Mouse (Mus musculus) forebrain, embryonic 13.5 days (tissue): ENCODE measurements around the gene Hoxb2. TPM values are rescaled to one million over a fixed set of nuclear protein-coding genes. Genes with fewer than 3 reads are reported as not detected.

Experiments used
- ATAC-seq: fragments of 200-750 bp; cut with Nextera tagmentation; 2 replicates; pipeline ENCODE4 v1.8.0; 2017
- H3K27ac ChIP-seq: fragments of 300-500 bp; sonication (generic); 2 replicates; pipeline ENCODE4 v1.5.1; 2015; ENCODE audit warnings: inconsistent platforms, mild to moderate bottlenecking, moderate library complexity
- H3K27me3 ChIP-seq: fragments of 300-500 bp; sonication (generic); 2 replicates; pipeline ENCODE4 v1.6.1; 2015; ENCODE audit warnings: mild to moderate bottlenecking, inconsistent platforms
- H3K36me3 ChIP-seq: fragments of 300-500 bp; sonication (generic); 2 replicates; pipeline ENCODE4 v1.6.1; 2015; ENCODE audit warnings: mild to moderate bottlenecking, inconsistent platforms; ENCODE audit not compliant: poor library complexity, severe bottlenecking
- H3K4me1 ChIP-seq: fragments of 300-500 bp; sonication (generic); 2 replicates; pipeline ENCODE4 v1.6.1; 2015; ENCODE audit warnings: inconsistent platforms
- H3K4me2 ChIP-seq: fragments of 300-500 bp; sonication (generic); 2 replicates; pipeline ENCODE4 v1.6.1; 2015; ENCODE audit warnings: inconsistent platforms, mild to moderate bottlenecking, moderate library complexity
- H3K4me3 ChIP-seq: fragments of 300-500 bp; sonication (generic); 2 replicates; pipeline ENCODE4 v1.5.1; 2015; ENCODE audit warnings: mild to moderate bottlenecking, inconsistent platforms
- H3K9ac ChIP-seq: fragments of 300-500 bp; sonication (generic); 2 replicates; pipeline ENCODE4 v1.6.1; 2015; ENCODE audit warnings: mild to moderate bottlenecking, inconsistent platforms
- H3K9me3 ChIP-seq: fragments of 300-500 bp; sonication (generic); replicated peaks from 2 replicates; pipeline ENCODE4 v1.6.1; 2016; ENCODE audit warnings: inconsistent platforms
- WGBS: fragments of 180-500 bp; shearing (Covaris S2); methylation state at CpG from one replicate; pipeline ENCODE4 v1.1.7; 2015; 5-methylcytosine and 5-hydroxymethylcytosine counted together
- polyA plus RNA-seq: library from polyadenylated mRNA; unstranded; fragments of >200 nt; fragmentation: Nextera tagmentation; extraction: Ambion mirVana; gene quantifications from 2 replicates; pipeline ENCODE4 v1.2.1, GENCODE M21; 2015

The Hoxb2 gene
- not detected in 2 replicates for polyA plus RNA-seq

- Histone ChIP-seq H3K4me2 (no peak within 1 kb of the TSS), H3K27ac (no peak within 1 kb of the TSS), H3K4me3 (no peak within 1 kb of the TSS), H3K27me3 (peaks cover 96% of the 10 kb centered on the region), H3K9ac (no peak within 1 kb of the TSS), H3K36me3 (no peaks in the 10 kb centered on the region), H3K9me3 (no peaks in the 10 kb centered on the region), H3K4me1 (peaks cover 14% of the 10 kb centered on the region)
- WGBS = 2% methylated on average over 2 of the region's 2 CpGs
- no peak for ATAC-seq
Observed at GRCm38 (mm10) chr11:96350341-96350624, at the start of gene Hoxb2. Gene Hoxb2 (plus strand): TSS chr11:96350525.

DNA sequence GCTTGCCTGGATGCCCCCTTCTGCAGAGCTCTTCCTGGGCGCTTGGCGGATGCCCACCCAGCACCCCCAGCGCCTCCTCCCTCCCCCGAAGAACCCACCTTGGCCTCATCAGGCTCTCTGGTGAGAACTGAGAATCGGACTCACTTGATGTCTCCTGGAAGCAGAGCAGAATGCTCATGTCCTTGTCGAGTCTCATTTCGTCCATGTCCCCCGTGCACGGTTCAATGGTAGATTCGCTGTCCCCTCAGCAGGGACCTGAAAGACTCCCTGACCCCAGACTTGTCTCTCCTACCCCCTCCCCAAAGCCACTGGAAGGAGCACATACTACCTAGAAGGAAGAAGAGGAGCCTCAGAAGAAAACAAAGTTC, 49.3 kb upstream of the Hoxb2 start:
- Histone ChIP-seq H3K4me2 (no peak overlapping the region), H3K27me3 (peaks cover 100% of the 10 kb centered on the region), H3K27ac (no peak overlapping the region), H3K9ac (no peak overlapping the region), H3K4me1 (peaks cover 7% of the 10 kb centered on the region; the same call in 1 of the 2 replicates), H3K36me3 (no peaks in the 10 kb centered on the region), H3K9me3 (no peaks in the 10 kb centered on the region), H3K4me3 (no peak overlapping the region)
- no peak for ATAC-seq
- 2% methylated on average over 10 of the region's 10 CpGs for WGBS

- Histone ChIP-seq H3K27me3 (peaks cover 100% of the 10 kb centered on the region), H3K4me3 (no peak overlapping the region), H3K4me2 (no peak overlapping the region), H3K4me1 (peaks cover 7% of the 10 kb centered on the region; the same call in 1 of the 2 replicates), H3K9me3 (no peaks in the 10 kb centered on the region), H3K36me3 (no peaks in the 10 kb centered on the region), H3K27ac (no peak overlapping the region), H3K9ac (no peak overlapping the region)
- no peak for ATAC-seq
- WGBS = 2% methylated on average over 15 of the region's 15 CpGs
Observed at GRCm38 (mm10) chr11:96301837-96302236, 48.5 kb upstream of the Hoxb2 start.

DNA sequence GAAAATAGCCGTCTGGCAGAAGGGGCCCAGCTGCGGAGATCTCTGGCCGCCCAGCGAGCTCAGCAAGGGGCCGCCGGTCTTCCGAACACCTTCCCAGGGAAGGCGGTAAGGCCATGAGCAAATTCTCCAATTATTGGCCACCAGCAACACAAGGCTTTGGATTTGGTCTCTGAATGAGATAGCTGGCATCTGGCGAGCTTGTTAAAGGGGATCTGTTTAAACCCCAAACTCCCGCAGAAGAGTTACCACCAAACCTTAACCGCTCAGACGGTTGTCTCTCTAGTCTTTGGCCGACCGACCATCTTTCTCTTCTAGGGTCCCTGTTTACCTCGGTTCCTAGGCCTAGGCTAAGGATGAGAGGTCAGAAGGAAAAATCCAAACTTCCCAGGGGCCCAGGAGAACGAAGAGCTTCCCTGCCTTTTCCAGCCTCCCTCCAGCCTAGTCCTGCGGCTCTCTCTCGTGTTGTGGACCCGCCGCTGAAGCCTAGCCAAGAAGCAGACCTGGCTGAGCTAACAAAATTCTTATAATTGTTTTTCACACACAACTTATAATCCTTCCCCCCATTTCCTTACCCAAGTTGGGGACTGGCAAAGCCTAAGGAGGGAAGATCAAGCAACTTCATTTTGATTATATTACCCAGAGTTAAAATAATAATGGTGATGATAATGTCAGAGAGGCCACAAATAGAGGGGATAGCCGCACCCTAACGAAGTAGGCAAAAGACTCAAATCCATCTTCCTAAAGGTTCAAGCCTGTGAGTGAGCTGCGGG, 47.8 kb upstream of the Hoxb2 start:
- no peak for ATAC-seq
- H3K36me3 ChIP-seq = no peaks in the 10 kb centered on the region
- 2% methylated on average over 23 of the region's 23 CpGs for WGBS
- H3K27ac ChIP-seq = no peak overlapping the region
- H3K4me2 ChIP-seq = no peak overlapping the region
- no peak overlapping the region for H3K4me3 ChIP-seq
- peaks cover 7% of the 10 kb centered on the region; the same call in 1 of the 2 replicates for H3K4me1 ChIP-seq
- no peaks in the 10 kb centered on the region for H3K9me3 ChIP-seq
- H3K27me3 ChIP-seq = peaks cover 100% of the 10 kb centered on the region
- no peak overlapping the region for H3K9ac ChIP-seq

DNA sequence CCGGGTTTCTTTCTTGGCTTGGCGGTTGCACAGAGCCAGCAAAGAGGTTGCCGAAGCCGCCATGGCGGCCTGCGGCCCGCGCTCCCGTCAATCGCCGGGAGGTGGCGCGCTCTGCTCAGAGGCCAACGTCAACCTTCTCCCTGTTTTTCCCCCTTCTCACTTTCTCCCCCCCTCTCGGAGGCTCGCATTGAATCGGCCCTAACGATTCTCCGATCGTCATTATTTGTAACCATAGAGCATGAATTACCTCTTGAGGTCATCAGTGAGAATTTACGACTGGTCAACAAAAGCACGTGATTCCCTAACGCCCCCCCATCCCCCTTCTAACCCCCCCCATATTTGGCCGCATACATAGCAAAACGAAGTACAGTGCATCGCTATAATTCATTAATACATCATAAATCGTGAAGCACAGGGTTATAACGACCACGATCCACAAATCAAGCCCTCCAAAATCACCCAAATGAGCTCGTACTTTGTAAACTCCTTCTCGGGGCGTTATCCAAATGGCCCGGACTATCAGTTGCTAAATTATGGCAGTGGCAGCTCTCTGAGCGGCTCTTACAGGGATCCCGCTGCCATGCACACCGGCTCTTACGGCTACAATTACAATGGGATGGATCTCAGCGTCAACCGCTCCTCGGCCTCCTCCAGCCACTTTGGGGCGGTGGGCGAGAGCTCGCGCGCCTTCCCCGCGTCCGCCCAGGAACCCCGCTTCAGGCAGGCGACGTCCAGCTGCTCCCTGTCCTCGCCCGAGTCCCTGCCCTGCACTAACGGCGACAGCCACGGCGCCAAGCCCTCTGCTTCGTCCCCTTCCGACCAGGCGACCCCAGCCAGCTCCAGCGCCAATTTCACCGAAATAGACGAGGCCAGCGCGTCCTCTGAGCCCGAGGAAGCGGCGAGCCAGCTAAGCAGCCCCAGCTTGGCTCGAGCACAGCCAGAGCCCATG, 46.9 kb upstream of the Hoxb2 start, which contains the start of gene Hoxb5:
Hoxb5 (plus strand) TSS at position 186 of the 949 bp plus-strand sequence.
- H3K9ac ChIP-seq = no peak within 1 kb of the TSS
- no peak within 1 kb of the TSS for H3K4me2 ChIP-seq
- H3K4me3 ChIP-seq = no peak within 1 kb of the TSS

GRCm38 (mm10) chr11:96304381-96305195, 45.7 kb upstream of the Hoxb2 start:
- H3K9ac ChIP-seq = no peak overlapping the region
- peaks cover 100% of the 10 kb centered on the region for H3K27me3 ChIP-seq
- H3K4me2 ChIP-seq = no peak overlapping the region
- peaks cover 7% of the 10 kb centered on the region; the same call in 1 of the 2 replicates for H3K4me1 ChIP-seq
- H3K27ac ChIP-seq = no peak overlapping the region
- no peaks in the 10 kb centered on the region for H3K36me3 ChIP-seq
- WGBS = 3% methylated on average over 38 of the region's 38 CpGs
- ATAC-seq = no peak
- H3K4me3 ChIP-seq = no peak overlapping the region
- no peaks in the 10 kb centered on the region for H3K9me3 ChIP-seq

More for the DNA sequence above, 46.9 kb upstream of the Hoxb2 start, which contains the start of gene Hoxb5:
- 1% methylated on average over 69 of the region's 69 CpGs for WGBS
- Histone ChIP-seq H3K27ac (no peak within 1 kb of the TSS), H3K36me3 (no peaks in the 10 kb centered on the region), H3K27me3 (peaks cover 100% of the 10 kb centered on the region), H3K4me1 (peaks cover 7% of the 10 kb centered on the region; the same call in 1 of the 2 replicates), H3K9me3 (no peaks in the 10 kb centered on the region)
- no peak for ATAC-seq

GRCm38 (mm10) chr11:96305505-96306182, 44.7 kb upstream of the Hoxb2 start:
- H3K9me3 ChIP-seq = no peaks in the 10 kb centered on the region
- H3K4me2 ChIP-seq = no peak overlapping the region
- 14% methylated on average over 6 of the region's 6 CpGs for WGBS
- no peaks in the 10 kb centered on the region for H3K36me3 ChIP-seq
- H3K4me1 ChIP-seq = peaks cover 7% of the 10 kb centered on the region; the same call in 1 of the 2 replicates
- ATAC-seq = no peak
- H3K9ac ChIP-seq = no peak overlapping the region
- H3K4me3 ChIP-seq = no peak overlapping the region
- peaks cover 100% of the 10 kb centered on the region for H3K27me3 ChIP-seq
- no peak overlapping the region for H3K27ac ChIP-seq

- no peak overlapping the region for H3K4me3 ChIP-seq
- no peaks in the 10 kb centered on the region for H3K36me3 ChIP-seq
- H3K9me3 ChIP-seq = no peaks in the 10 kb centered on the region
- peaks cover 7% of the 10 kb centered on the region; the same call in 1 of the 2 replicates for H3K4me1 ChIP-seq
- H3K4me2 ChIP-seq = no peak overlapping the region
- H3K9ac ChIP-seq = no peak overlapping the region
- no peak overlapping the region for H3K27ac ChIP-seq
- H3K27me3 ChIP-seq = peaks cover 100% of the 10 kb centered on the region
- ATAC-seq = no peak
- WGBS = 7% methylated on average over 7 of the region's 7 CpGs
Observed at GRCm38 (mm10) chr11:96306183-96306907, 44.0 kb upstream of the Hoxb2 start.

- 3% methylated on average over 13 of the region's 13 CpGs for WGBS
- Histone ChIP-seq H3K4me2 (no peak overlapping the region), H3K4me3 (no peak overlapping the region), H3K27me3 (peaks cover 100% of the 10 kb centered on the region), H3K36me3 (no peaks in the 10 kb centered on the region), H3K9ac (no peak overlapping the region), H3K9me3 (no peaks in the 10 kb centered on the region), H3K4me1 (peaks cover 7% of the 10 kb centered on the region; the same call in 1 of the 2 replicates), H3K27ac (no peak overlapping the region)
- no peak for ATAC-seq
Observed at GRCm38 (mm10) chr11:96306908-96307269, 43.4 kb upstream of the Hoxb2 start.

DNA sequence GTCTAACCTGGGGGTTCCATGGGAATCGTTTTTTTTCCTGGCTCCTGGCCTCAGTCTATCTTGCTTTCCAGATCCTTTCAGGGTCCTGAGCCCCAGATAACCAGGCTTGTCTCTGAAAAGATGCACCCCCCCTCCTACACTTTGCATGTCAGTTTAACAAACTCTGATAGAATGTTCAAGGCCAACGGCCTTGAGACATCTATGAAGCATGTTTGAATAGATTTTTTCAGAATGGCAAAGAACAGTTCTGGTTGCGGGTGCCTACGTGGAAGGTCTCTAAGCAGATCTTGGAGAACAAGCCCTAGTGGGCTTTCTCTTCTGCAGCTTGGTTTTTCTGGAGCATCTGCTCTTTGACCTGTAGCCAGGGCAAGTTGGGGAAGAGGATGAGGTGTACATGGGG, 41.6 kb upstream of the Hoxb2 start:
- ATAC-seq = no peak
- H3K4me2 ChIP-seq = no peak overlapping the region
- H3K4me1 ChIP-seq = peaks cover 2% of the 10 kb centered on the region; the same call in 1 of the 2 replicates
- no peak overlapping the region for H3K4me3 ChIP-seq
- peaks cover 100% of the 10 kb centered on the region for H3K27me3 ChIP-seq
- H3K9me3 ChIP-seq = no peaks in the 10 kb centered on the region
- WGBS = 13% methylated on average over 4 of the region's 4 CpGs
- no peaks in the 10 kb centered on the region for H3K36me3 ChIP-seq
- no peak overlapping the region for H3K9ac ChIP-seq
- no peak overlapping the region for H3K27ac ChIP-seq

DNA sequence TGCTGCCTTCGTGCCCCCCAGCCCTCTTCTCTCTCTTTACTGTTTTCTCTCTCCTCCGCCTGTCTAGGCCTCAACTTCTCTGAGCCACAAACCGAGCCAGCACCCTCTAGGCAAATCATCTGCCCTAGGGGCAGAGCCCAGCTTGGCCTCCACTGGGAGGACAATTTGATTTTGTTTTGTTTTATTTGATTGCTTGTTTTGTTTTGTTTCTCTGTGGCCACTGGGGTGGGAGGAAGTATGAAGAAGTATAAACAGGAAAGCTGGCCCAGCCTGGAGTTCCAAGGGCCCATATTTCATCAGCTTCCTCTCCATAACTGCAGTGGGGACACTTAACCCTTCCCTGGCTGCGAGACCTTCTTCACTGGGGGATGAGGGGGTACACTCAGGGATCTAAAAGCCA, 41.0 kb upstream of the Hoxb2 start:
- ATAC-seq = no peak
- H3K27ac ChIP-seq = no peak overlapping the region
- no peaks in the 10 kb centered on the region for H3K9me3 ChIP-seq
- H3K36me3 ChIP-seq = no peaks in the 10 kb centered on the region
- peaks cover 100% of the 10 kb centered on the region for H3K27me3 ChIP-seq
- WGBS = 10% methylated on average over 4 of the region's 4 CpGs
- no peak overlapping the region for H3K4me2 ChIP-seq
- H3K4me1 ChIP-seq = no peaks in the 10 kb centered on the region
- no peak overlapping the region for H3K9ac ChIP-seq
- no peak overlapping the region for H3K4me3 ChIP-seq
